Mouse (Mus musculus): ENCODE data around the gene Dpep1. TPM values are rescaled to one million over a fixed set of nuclear protein-coding genes. Genes with fewer than 3 reads are reported as not detected.
"Not testable (repeated sequence)": the region's sequence is repeated elsewhere in the genome, so short reads cannot be mapped to it uniquely, and the experiment has no call there.

Gene Dpep1
- polyA plus RNA-seq, 1 experiment: 830 TPM

DNA sequence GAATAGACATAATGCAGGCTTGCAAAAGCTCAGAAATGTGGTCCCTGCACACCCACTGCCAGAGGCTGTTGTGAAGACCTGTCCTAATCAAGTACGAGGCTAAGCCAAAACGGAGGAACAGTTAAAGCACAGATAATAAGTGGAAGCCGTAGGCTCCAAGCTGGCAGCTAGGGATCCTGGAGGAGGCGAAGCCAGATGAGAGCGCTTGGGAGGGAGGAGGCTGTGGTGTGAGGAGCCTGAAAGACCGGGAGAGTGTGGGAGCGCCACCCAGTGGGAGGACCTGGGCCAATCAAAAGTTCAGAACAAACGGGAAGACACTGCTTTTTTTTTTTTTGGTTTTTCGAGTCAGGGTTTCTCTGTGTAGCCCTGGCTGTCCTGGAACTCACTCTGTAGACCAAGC is 4.6 kb downstream of the Dpep1 start:
- Histone ChIP-seq H3K4me3 (ENCODE audit: low read depth, low read length) (peak overlapping the region; percentile 25; the same call in 1 of the 2 replicates), H3K4me1 (ENCODE audit: control insufficient read depth, insufficient read depth, insufficient read length, low read length) (peaks cover 24% of the 10 kb centered on the region; the same call in 1 of the 2 replicates), H3K36me3 (ENCODE audit: control insufficient read depth, insufficient read depth, low read length) (no peaks in the 10 kb centered on the region), H3K27me3 (ENCODE audit: control insufficient read depth, insufficient read depth, low read length) (no peaks in the 10 kb centered on the region), H3K27ac (ENCODE audit: insufficient read depth, low read depth, low read length) (peak overlapping the region; percentile 57)
- TF ChIP-seq POLR2A (IDR thresholded peaks at IDR 0.05; ENCODE audit: low read depth, low read length) (no peak), CTCF (IDR thresholded peaks at IDR 0.05; ENCODE audit: extremely low read depth, insufficient read length, insufficient replicate concordance, low read depth, low read length) (peak; percentile 67; the same call in 1 of the 2 replicates)
- 2% methylated on average over 9 of the region's 9 CpGs for WGBS

DNA sequence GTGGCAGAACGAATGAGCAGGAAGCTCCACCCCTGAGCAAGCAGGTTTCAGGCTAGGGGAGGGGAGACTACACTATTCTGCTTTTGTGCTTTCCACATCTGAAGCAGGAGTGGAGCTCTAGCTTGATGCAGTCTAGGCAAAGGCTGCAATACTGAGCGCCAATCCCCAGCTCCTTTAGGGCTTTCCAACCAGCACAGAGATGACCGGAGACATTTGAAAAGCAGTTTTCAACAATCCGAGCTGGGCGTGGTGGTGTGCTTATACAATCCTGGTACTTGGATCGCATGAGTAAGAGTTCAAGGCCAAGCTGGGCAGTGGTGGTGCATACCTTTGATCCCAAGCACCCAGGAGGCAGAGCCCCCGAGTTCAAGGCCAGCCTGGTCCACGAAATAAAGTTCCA is 5.9 kb downstream of the Dpep1 start:
- no peaks in the 10 kb centered on the region for H3K36me3 ChIP-seq (ENCODE audit: control insufficient read depth, insufficient read depth, low read length)
- no peak for TF ChIP-seq CTCF (IDR thresholded peaks at IDR 0.05; ENCODE audit: extremely low read depth, insufficient read length, insufficient replicate concordance, low read depth, low read length)
- TF ChIP-seq POLR2A (IDR thresholded peaks at IDR 0.05; ENCODE audit: low read depth, low read length): no peak
- H3K27ac ChIP-seq (ENCODE audit: insufficient read depth, low read depth, low read length): peak overlapping the region; percentile 75
- no peaks in the 10 kb centered on the region for H3K27me3 ChIP-seq (ENCODE audit: control insufficient read depth, insufficient read depth, low read length)
- H3K4me1 ChIP-seq (ENCODE audit: control insufficient read depth, insufficient read depth, insufficient read length, low read length): peaks cover 26% of the 10 kb centered on the region; the same call in 1 of the 2 replicates
- H3K4me3 ChIP-seq (ENCODE audit: low read depth, low read length): 0 out of 2 replicates have a peak overlapping the region, but pooled peaks have one; percentile 0
- WGBS: 18% methylated on average over 8 of the region's 8 CpGs

DNA sequence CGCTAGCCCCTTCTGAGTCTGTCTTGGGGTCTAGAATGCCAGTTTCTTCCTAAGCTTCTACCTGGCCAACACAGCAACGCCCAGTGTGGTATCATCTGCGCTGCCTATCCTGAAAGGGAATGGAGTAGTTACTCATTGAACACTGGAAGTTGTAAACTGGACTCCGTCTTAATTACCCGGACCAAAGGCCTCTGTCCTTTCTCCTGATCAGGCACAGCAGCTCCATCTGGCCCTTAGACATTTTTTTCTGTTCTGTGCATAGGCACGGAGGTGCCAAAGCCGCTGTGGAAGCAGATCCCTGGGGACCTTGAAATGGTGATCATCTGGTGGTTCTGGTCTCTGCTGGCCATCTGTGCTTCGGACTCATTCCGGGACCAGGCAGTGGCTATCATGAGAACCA is 7.7 kb downstream of the Dpep1 start:
- Histone ChIP-seq H3K4me3 (ENCODE audit: low read depth, low read length) (peak overlapping the region; percentile 65), H3K4me1 (ENCODE audit: control insufficient read depth, insufficient read depth, insufficient read length, low read length) (peaks cover 28% of the 10 kb centered on the region; the same call in 1 of the 2 replicates), H3K36me3 (ENCODE audit: control insufficient read depth, insufficient read depth, low read length) (no peaks in the 10 kb centered on the region), H3K27ac (ENCODE audit: insufficient read depth, low read depth, low read length) (peak overlapping the region; percentile 92), H3K27me3 (ENCODE audit: control insufficient read depth, insufficient read depth, low read length) (no peaks in the 10 kb centered on the region)
- TF ChIP-seq CTCF (IDR thresholded peaks at IDR 0.05; ENCODE audit: extremely low read depth, insufficient read length, insufficient replicate concordance, low read depth, low read length): no peak
- peak; percentile 71 for TF ChIP-seq POLR2A (IDR thresholded peaks at IDR 0.05; ENCODE audit: low read depth, low read length)
- WGBS: 50% methylated on average over 9 of the region's 9 CpGs

DNA sequence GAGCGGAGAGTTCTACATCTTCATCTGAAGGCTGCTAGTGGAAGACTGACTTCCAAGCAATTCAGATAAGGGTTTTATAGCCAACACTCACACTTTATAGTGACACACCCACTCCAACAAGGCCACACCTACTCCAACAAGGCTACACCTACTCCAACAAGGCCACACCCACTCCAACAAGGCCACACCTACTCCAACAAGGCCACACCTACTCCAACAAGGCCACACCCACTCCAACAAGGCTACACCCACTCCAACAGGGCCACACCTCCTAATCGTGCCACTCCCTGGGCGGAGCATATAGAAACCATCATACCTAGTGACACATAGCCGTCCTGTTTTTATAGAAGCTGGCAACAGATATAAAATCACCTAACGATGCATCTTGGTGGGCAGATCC is 11.0 kb downstream of the Dpep1 start:
- 27% methylated on average over 5 of the region's 5 CpGs for WGBS
- not testable (repeated sequence) for H3K36me3 ChIP-seq (ENCODE audit: control insufficient read depth, insufficient read depth, low read length); H3K27ac ChIP-seq (ENCODE audit: insufficient read depth, low read depth, low read length); H3K27me3 ChIP-seq (ENCODE audit: control insufficient read depth, insufficient read depth, low read length); H3K4me3 ChIP-seq (ENCODE audit: low read depth, low read length)
- H3K4me1 ChIP-seq (ENCODE audit: control insufficient read depth, insufficient read depth, insufficient read length, low read length): peaks cover 12% of the 10 kb centered on the region; the same call in 1 of the 2 replicates

DNA sequence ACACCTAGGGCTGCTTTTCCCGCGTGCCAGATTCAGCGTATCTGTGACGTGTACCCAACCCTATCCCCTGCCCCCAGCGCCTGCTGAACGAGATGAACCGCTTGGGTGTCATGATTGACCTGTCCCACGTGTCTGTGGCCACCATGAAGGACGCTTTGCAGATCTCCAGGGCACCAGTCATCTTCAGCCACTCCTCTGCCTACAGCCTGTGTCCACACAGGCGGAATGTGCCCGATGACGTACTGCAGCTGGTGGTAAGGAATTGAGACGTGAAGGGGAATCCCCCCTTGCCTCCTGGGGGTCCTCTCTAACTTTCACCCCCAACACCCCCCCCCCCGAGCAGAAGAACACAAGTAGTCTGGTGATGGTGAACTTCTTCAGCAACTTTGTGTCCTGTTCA is 13.8 kb downstream of the Dpep1 start:
- Histone ChIP-seq H3K4me3 (ENCODE audit: low read depth, low read length) (no peak overlapping the region), H3K36me3 (ENCODE audit: control insufficient read depth, insufficient read depth, low read length) (peaks cover 7% of the 10 kb centered on the region; the same call in 1 of the 2 replicates), H3K27ac (ENCODE audit: insufficient read depth, low read depth, low read length) (no peak overlapping the region), H3K27me3 (ENCODE audit: control insufficient read depth, insufficient read depth, low read length) (no peaks in the 10 kb centered on the region), H3K4me1 (ENCODE audit: control insufficient read depth, insufficient read depth, insufficient read length, low read length) (peaks cover 6% of the 10 kb centered on the region; the same call in 1 of the 2 replicates)
- TF ChIP-seq POLR2A (IDR thresholded peaks at IDR 0.05; ENCODE audit: low read depth, low read length) (no peak), CTCF (IDR thresholded peaks at IDR 0.05; ENCODE audit: extremely low read depth, insufficient read length, insufficient replicate concordance, low read depth, low read length) (no peak)
- 64% methylated on average over 14 of the region's 14 CpGs for WGBS

DNA sequence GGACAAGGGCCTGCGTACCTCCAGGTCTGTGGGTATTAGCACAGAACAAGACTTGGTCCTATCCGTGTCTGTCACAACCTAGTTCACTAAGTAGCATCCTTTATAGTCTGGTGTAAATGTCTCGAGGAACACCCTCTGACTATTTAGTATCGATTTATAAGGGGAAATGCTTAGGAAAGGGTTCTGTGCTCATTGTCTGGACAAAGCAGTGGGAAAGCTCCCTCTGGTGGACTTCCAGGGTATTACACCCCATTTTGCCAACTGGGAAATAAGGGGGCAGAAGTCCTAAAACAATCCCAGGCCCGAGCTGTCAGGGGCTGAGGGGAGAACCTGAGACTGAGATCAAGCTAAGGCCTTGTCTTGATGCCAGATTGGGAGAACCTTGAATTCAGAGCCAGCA is 16.2 kb downstream of the Dpep1 start:
- no peak for TF ChIP-seq POLR2A (IDR thresholded peaks at IDR 0.05; ENCODE audit: low read depth, low read length)
- peak; percentile 58; the same call in 1 of the 2 replicates for TF ChIP-seq CTCF (IDR thresholded peaks at IDR 0.05; ENCODE audit: extremely low read depth, insufficient read length, insufficient replicate concordance, low read depth, low read length)
- no peak overlapping the region for H3K27ac ChIP-seq (ENCODE audit: insufficient read depth, low read depth, low read length)
- WGBS: 20% methylated on average over 5 of the region's 5 CpGs

DNA sequence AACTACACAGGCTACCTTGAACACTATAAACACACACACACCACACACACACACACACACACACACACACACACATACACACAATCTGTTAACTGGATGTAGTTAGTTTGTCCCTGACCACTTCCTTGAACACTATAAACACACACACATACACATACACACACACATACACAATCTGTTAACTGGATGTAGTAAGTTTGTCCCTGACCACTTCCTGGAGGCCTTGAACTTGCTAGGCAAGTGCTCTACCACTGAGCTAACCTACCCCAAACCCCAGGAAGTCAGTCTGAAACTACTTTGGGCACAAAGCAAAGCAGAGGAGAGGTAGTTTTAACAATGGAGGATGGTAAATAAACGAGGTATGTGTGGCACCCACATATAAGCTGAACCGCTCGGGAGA is 17.5 kb downstream of the Dpep1 start:
- WGBS: 78% methylated on average over 3 of the region's 3 CpGs

More for the DNA sequence above, 16.2 kb downstream of the Dpep1 start:
- Histone ChIP-seq H3K27me3 (ENCODE audit: control insufficient read depth, insufficient read depth, low read length) (no peaks in the 10 kb centered on the region), H3K36me3 (ENCODE audit: control insufficient read depth, insufficient read depth, low read length) (peaks cover 25% of the 10 kb centered on the region), H3K4me3 (ENCODE audit: low read depth, low read length) (no peak overlapping the region), H3K4me1 (ENCODE audit: control insufficient read depth, insufficient read depth, insufficient read length, low read length) (peaks cover 4% of the 10 kb centered on the region; the same call in 1 of the 2 replicates)

More for the DNA sequence above, 17.5 kb downstream of the Dpep1 start:
- no peak overlapping the region for H3K27ac ChIP-seq (ENCODE audit: insufficient read depth, low read depth, low read length)
- H3K36me3 ChIP-seq (ENCODE audit: control insufficient read depth, insufficient read depth, low read length): peaks cover 37% of the 10 kb centered on the region
- H3K4me3 ChIP-seq (ENCODE audit: low read depth, low read length): no peak overlapping the region
- H3K4me1 ChIP-seq (ENCODE audit: control insufficient read depth, insufficient read depth, insufficient read length, low read length): no peaks in the 10 kb centered on the region
- no peak for TF ChIP-seq POLR2A (IDR thresholded peaks at IDR 0.05; ENCODE audit: low read depth, low read length)
- no peak for TF ChIP-seq CTCF (IDR thresholded peaks at IDR 0.05; ENCODE audit: extremely low read depth, insufficient read length, insufficient replicate concordance, low read depth, low read length)
- H3K27me3 ChIP-seq (ENCODE audit: control insufficient read depth, insufficient read depth, low read length): no peaks in the 10 kb centered on the region
